20 mouse cellular contexts compared by ENCODE assay signal in the genomic region with DNA sequence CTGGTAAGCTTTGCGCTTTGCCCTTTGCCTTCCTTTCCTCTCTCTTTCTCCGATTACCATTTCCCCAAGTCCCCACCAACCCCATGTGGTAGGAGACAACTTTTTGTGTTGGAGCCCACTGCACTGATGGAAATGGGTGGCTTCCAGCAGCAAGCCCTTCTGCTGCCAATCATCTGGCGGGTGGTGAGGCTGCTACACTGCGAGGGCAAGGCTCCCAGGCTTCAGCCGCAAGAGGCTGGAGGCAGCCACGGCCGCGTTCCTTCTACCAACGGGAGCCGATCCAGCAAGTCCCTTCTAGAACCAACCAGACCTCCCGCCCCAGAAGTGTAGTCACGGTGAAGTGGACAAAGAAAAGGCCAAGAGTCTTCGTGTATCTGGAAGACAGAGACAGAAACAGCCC.
DNase-seq lines count a peak whose midpoint lies in the region; ATAC-seq and TF ChIP-seq lines count a peak whose summit lies in the region.
"Had no signal": no experiment of that assay in that cellular context is flagged by ENCODE, and none has a peak within 500 bp of the region (broad histone marks: within the 10 kb centered on the region; RNA-seq: fewer than 3 reads in every experiment).

No protein-coding gene starts in this region.

- H3K4me1 ChIP-seq in hindbrain, postnatal 0 days (ENCODE audit: insufficient read depth, low read length) = no peaks in the 10 kb centered on the region
- H3K4me1 ChIP-seq in hindbrain, embryonic 12.5 days = peaks cover 20% of the 10 kb centered on the region
- peaks cover 10% of the 10 kb centered on the region for H3K4me1 ChIP-seq in midbrain, embryonic 15.5 days
- H3K4me1 ChIP-seq: embryonic facial prominence, embryonic 13.5 days; heart, embryonic 12.5 days had no signal

- 0 out of 2 replicates have a peak, but pooled peaks cover 3% of the 10 kb centered on the region for H3K27me3 ChIP-seq in hindbrain, postnatal 0 days (ENCODE audit: insufficient read depth, low read length)
- H3K27me3 ChIP-seq in hindbrain, embryonic 12.5 days = peaks cover 39% of the 10 kb centered on the region
- H3K27me3 ChIP-seq in midbrain, embryonic 15.5 days (replicated peaks) = peaks cover 12% of the 10 kb centered on the region

- WGBS in hindbrain, postnatal 0 days = 86% methylated on average over 13 of the region's 13 CpGs
- WGBS in hindbrain, embryonic 12.5 days = 87% methylated on average over 13 of the region's 13 CpGs
- 88% methylated on average over 13 of the region's 13 CpGs for WGBS in midbrain, embryonic 15.5 days

- DNase-seq in cerebellum, postnatal 10 days = peak; percentile 32 to 54
- no peak for DNase-seq in cerebellum, adult 11 months
- DNase-seq in hindbrain, postnatal 0 days (ENCODE audit: low spot score) = no peak
- peak; percentile 34 for DNase-seq in R1 (ENCODE audit: low read depth, low spot score)
- DNase-seq: adrenal gland, postnatal 10 days; B cell, adult 2 months; cerebellum, adult 18-20 months; cerebellum, adult 9-11 months; forebrain, postnatal 0 days; gastrocnemius, postnatal 14 days; heart, postnatal 36 days had no signal

- no peak for TF ChIP-seq CTCF in hindbrain, postnatal 0 days (IDR thresholded peaks at IDR 0.05; ENCODE audit: low read depth)

- H3K4me3 ChIP-seq in hindbrain, postnatal 0 days (ENCODE audit: low read length) = no peak overlapping the region
- H3K4me3 ChIP-seq in hindbrain, embryonic 12.5 days = no peak overlapping the region
- no peak overlapping the region for H3K4me3 ChIP-seq in midbrain, embryonic 15.5 days
- H3K4me3 ChIP-seq: embryonic facial prominence, embryonic 13.5 days; forebrain, embryonic 13.5 days; heart, embryonic 12.5 days; hindbrain, embryonic 13.5 days had no signal

- no peaks in the 10 kb centered on the region for H3K9me3 ChIP-seq in hindbrain, postnatal 0 days (ENCODE audit: low read length)
- H3K9me3 ChIP-seq in hindbrain, embryonic 12.5 days (replicated peaks) = no peaks in the 10 kb centered on the region
- H3K9me3 ChIP-seq in midbrain, embryonic 15.5 days = no peaks in the 10 kb centered on the region
- H3K9me3 ChIP-seq: embryonic facial prominence, embryonic 13.5 days; forebrain, embryonic 13.5 days; heart, embryonic 12.5 days; hindbrain, embryonic 13.5 days had no signal

- no peak overlapping the region for H3K27ac ChIP-seq in hindbrain, postnatal 0 days
- H3K27ac ChIP-seq in hindbrain, embryonic 12.5 days = no peak overlapping the region
- no peak overlapping the region for H3K27ac ChIP-seq in midbrain, embryonic 15.5 days
- H3K27ac ChIP-seq: embryonic facial prominence, embryonic 13.5 days; forebrain, embryonic 13.5 days had no signal

- H3K4me2 ChIP-seq in hindbrain, postnatal 0 days (ENCODE audit: low read depth, low read length) = no peak overlapping the region
- H3K4me2 ChIP-seq in hindbrain, embryonic 12.5 days (replicated peaks) = no peak overlapping the region
- H3K4me2 ChIP-seq in midbrain, embryonic 15.5 days = no peak overlapping the region
- H3K4me2 ChIP-seq: embryonic facial prominence, embryonic 13.5 days; forebrain, embryonic 13.5 days; heart, embryonic 12.5 days; hindbrain, embryonic 13.5 days had no signal

- no peak overlapping the region for H3K9ac ChIP-seq in hindbrain, postnatal 0 days (replicated peaks; ENCODE audit: low read length)
- H3K9ac ChIP-seq in hindbrain, embryonic 12.5 days = no peak overlapping the region
- no peak overlapping the region for H3K9ac ChIP-seq in midbrain, embryonic 15.5 days
- H3K9ac ChIP-seq: embryonic facial prominence, embryonic 13.5 days; forebrain, embryonic 13.5 days; forebrain, postnatal 0 days; heart, embryonic 12.5 days; hindbrain, embryonic 13.5 days had no signal

- no peaks in the 10 kb centered on the region for H3K36me3 ChIP-seq in hindbrain, postnatal 0 days (ENCODE audit: insufficient read depth, low read length)
- no peaks in the 10 kb centered on the region for H3K36me3 ChIP-seq in hindbrain, embryonic 12.5 days
- H3K36me3 ChIP-seq in midbrain, embryonic 15.5 days (replicated peaks) = no peaks in the 10 kb centered on the region
- H3K36me3 ChIP-seq: embryonic facial prominence, embryonic 13.5 days; heart, embryonic 12.5 days; hindbrain, embryonic 13.5 days had no signal

- ATAC-seq in hindbrain, postnatal 0 days = 0 out of 2 replicates have a peak, but pooled peaks have one; percentile 40
- ATAC-seq in hindbrain, embryonic 12.5 days (ENCODE audit: low FRiP score) = no peak
- ATAC-seq in erythroid progenitor cell, adult 5-6 weeks (replicated peaks; ENCODE audit: low FRiP score, poor library complexity, severe bottlenecking) = 0 out of 2 replicates have a peak, but pooled peaks have one; percentile 19
- no peak for ATAC-seq in midbrain, embryonic 15.5 days (replicated peaks)
- ATAC-seq: CD4-positive, CD25-positive, alpha-beta regulatory T cell, adult 4 months; forebrain, embryonic 13.5 days; forebrain, postnatal 0 days; intestine, embryonic 16.5 days had no signal

Comparison
In these comparisons a context has a peak if more than half of its experiments do, and no peak if none do; other contexts are left out.
1. DNase-seq: peak in cerebellum, postnatal 10 days (2 of 2) and R1 (single experiment); none in cerebellum, adult 11 months (single experiment) and hindbrain, postnatal 0 days (single experiment).
2. ATAC-seq: peak in hindbrain, postnatal 0 days (single experiment) and erythroid progenitor cell, adult 5-6 weeks (single experiment); none in hindbrain, embryonic 12.5 days (single experiment) and midbrain, embryonic 15.5 days (single experiment).